Mouse (Mus musculus) hematopoietic stem cell, adult 5-6 weeks (primary cell): ENCODE data around the gene Mrpl10. TPM values are rescaled to one million over a fixed set of nuclear protein-coding genes. Genes with fewer than 3 reads are reported as not detected.

Source experiments
- ATAC-seq, 2 experiments: fragments of 125-278 bp in 1 of 2; replicated peaks in 1 of 2; 2 replicates each; pipeline ENCODE4 v1.8.0; 2016 to 2017; ENCODE audit warnings: inconsistent platforms in 2 of 2, mild to moderate bottlenecking in 2 of 2, moderate number of reproducible peaks in 2 of 2, low read depth in 1 of 2, moderate TSS enrichment in 1 of 2; ENCODE audit not compliant: low FRiP score in 2 of 2, poor library complexity in 2 of 2, severe bottlenecking in 2 of 2, insufficient read depth in 1 of 2, low TSS enrichment in 1 of 2
- total RNA-seq: library from RNA; stranded (forward); fragments of 172-1452, 232-1000 nt; gene quantifications from 2 replicates; pipeline ENCODE4 v1.2.3, GENCODE M21; 2017

Gene Mrpl10
- total RNA-seq, 1 experiment from 2014 or later: 17.1 TPM

- ATAC-seq: no peak
These were observed 9.7 kb downstream of the Mrpl10 start for GRCm38 (mm10) chr11:97050944-97051586.

- peak; percentile 14 to 34; a peak in 3 of 4 replicates for ATAC-seq
These were observed 10.9 kb downstream of the Mrpl10 start for GRCm38 (mm10) chr11:97052219-97052646.

GRCm38 (mm10) chr11:97063274-97063920, 22.0 kb downstream of the Mrpl10 start:
- ATAC-seq: no peak

- ATAC-seq: no peak
These were observed 22.5 kb downstream of the Mrpl10 start for GRCm38 (mm10) chr11:97063921-97064295.

GRCm38 (mm10) chr11:97065538-97066295, 24.4 kb downstream of the Mrpl10 start:
- no peak for ATAC-seq

- no peak for ATAC-seq
These were observed 25.4 kb downstream of the Mrpl10 start for GRCm38 (mm10) chr11:97066656-97067360.

GRCm38 (mm10) chr11:97069333-97069732, 28.0 kb downstream of the Mrpl10 start:
- ATAC-seq: no peak

GRCm38 (mm10) chr11:97069770-97070169, 28.4 kb downstream of the Mrpl10 start:
- ATAC-seq: no peak

GRCm38 (mm10) chr11:97071129-97071528, 29.8 kb downstream of the Mrpl10 start:
- no peak for ATAC-seq

GRCm38 (mm10) chr11:97072533-97072932, 31.2 kb downstream of the Mrpl10 start:
- peak; percentile 39 to 71; a peak in 3 of 4 replicates for ATAC-seq

GRCm38 (mm10) chr11:97074235-97074634, 32.9 kb downstream of the Mrpl10 start:
- ATAC-seq: no peak

- no peak for ATAC-seq
These were observed 37.4 kb downstream of the Mrpl10 start for GRCm38 (mm10) chr11:97078751-97079150.

- ATAC-seq: no peak
These were observed 38.9 kb downstream of the Mrpl10 start for GRCm38 (mm10) chr11:97080291-97080690.

GRCm38 (mm10) chr11:97082977-97083376, 41.6 kb downstream of the Mrpl10 start:
- peak; percentile 53 to 67; a peak in 3 of 4 replicates for ATAC-seq

- ATAC-seq: no peak; a peak in 1 of 4 replicates
These were observed 42.2 kb downstream of the Mrpl10 start for GRCm38 (mm10) chr11:97083401-97084140.

- ATAC-seq: no peak
These were observed 43.6 kb downstream of the Mrpl10 start for GRCm38 (mm10) chr11:97084821-97085505.

GRCm38 (mm10) chr11:97086365-97086764, 45.0 kb downstream of the Mrpl10 start:
- ATAC-seq: no peak
